Mouse (Mus musculus) natural killer cell, adult 2 months (primary cell): ENCODE results near the gene Amph.
"Not testable (repeated sequence)": the region's sequence is repeated elsewhere in the genome, so short reads cannot be mapped to it uniquely, and the experiment has no call there.

Source experiments
- DNase-seq, 2 experiments: peaks; one replicate each; pipeline ENCODE4 v3.0.0; 2022; ENCODE audit warnings: low spot score in 2 of 2

The Amph gene

GRCm38 (mm10) chr13:19025091-19025688, 77.2 kb downstream of the Amph start:
- no peak for DNase-seq

DNA sequence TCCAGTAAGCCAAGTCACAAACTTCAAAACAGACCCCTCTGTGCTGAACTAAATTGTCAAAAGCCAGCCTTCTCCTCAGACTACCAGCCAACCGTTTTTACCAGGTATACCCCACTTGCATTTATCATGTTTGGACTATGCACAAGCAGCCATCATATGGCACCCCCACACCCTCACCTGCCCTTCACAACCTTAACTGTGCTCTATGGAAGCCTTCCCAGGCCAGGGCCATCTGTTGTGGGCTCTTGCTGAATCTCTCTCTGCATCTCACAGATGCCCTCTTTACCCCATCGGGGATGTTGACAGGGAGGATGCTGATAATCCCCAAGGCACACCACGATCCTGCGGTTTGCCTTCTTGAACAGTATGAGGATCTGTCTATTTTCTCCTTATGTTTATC, 77.9 kb downstream of the Amph start:
- DNase-seq = no peak

DNA sequence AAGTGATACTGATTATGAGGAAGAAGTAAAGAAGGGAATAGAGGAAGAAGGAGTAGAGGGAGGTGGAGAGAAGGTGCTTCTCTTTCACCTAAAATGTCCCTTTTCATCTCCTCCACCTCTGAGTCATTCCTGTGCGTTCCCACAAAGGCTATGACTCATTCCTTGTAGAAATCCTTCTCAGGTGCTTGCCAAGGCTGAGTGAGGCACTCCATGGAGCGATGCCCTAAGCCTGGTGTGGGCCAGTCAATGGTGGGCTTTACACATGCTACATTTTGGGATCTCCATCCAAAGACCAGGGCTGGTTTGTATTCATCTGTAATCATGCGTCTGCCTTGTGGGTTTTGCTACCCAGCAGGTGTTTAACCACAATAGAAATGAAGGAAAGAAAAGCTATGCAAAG, 78.9 kb downstream of the Amph start:
- DNase-seq = no peak

- DNase-seq = no peak
Observed at GRCm38 (mm10) chr13:19027766-19028350, 79.9 kb downstream of the Amph start.

DNA sequence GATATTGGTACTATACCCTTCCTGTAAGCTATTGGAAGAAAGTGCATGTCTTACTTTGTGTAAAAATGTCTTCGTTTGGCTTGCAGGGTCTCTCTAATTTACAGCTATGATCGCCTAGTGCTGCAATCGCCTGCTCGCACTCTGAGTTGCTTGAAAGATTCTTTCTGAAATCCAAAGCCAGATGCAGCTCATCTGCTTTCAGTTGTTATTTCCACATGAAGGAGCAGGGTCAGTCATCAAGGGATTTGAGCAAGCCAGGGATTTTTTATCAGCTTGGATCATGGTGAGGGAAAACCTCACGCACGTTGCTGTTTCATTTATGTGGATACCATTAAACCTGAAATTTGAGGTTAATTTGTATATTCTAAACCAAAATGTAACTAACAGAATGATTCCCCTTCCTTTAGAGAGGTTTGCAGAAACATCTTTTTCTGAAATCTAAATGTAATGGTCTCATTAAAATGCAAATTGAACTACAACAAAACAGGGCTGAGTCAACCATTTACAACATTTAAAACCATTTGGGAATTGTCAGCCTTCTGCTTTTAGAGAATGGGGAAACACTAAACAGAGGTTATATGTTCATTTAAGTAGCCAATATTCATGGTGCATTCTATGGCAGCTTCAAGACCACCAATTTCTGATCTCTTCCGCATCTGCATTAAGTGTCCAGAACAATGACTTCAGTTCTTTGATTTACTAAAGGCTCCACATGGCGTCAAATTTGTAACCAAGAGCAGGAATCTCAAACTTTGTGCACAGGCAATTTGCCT, 84.1 kb downstream of the Amph start:
- DNase-seq = no peak

DNA sequence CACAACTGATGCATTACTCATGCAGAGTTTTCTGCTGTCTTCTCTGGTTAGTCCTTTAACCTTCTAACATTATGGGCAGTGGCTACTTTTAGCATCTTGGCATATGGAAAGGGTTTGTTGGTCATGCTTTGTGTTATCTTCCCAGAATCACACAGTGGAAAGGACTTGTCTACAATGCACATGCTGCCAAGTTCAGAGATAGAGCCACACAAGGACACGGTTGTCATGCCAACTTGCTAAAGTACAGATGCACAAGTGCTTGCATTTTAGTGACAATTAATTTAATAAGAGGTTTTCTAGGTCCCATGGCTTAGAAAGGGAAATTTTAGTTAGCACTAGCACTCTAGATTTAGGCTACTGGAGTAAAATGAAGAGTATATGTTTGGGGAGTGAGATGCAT, 104.1 kb downstream of the Amph start:
- no peak for DNase-seq

- no peak for DNase-seq
Observed at GRCm38 (mm10) chr13:19054504-19054903, 106.5 kb downstream of the Amph start.

- no peak for DNase-seq
Observed at GRCm38 (mm10) chr13:19072261-19072660, 124.3 kb downstream of the Amph start.

DNA sequence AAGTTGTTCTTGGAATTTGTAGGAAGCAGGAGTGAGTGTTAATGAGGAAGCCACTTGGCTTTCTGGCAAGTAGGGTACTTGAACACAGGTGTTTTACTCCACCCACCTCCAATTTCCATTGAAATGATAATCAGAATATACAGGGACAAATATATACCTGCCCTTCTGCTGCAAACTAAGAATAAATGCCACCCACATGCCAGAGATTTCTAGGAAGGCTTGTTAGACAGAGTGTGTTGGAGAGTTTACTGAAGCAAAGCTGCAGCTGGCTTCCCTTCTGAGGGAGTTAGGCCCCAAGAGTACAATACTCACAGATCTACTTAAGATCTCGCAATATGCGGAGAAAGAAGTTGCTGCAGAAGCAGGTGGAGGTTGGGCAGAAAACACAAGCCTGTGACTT, 129.4 kb downstream of the Amph start:
- no peak for DNase-seq

- DNase-seq = no peak
Observed at GRCm38 (mm10) chr13:19081932-19082331, 133.9 kb downstream of the Amph start.

DNA sequence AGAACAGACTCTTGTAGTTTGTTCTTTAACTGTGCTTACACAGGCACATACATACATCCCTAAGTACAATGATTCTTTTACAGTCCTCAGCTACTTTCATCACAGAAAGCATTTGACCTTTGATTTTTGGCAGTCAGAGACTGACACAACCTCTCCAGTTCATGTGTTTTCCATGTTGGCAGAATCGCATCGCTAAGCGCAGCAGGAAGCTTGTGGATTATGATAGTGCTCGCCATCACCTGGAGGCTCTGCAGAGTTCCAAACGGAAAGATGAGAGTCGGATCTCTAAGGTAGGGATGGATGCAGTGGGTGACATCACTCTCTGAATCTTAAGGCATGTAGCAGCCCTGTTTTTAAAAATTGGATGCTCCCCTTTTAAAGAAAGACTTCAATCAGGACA, 146.6 kb downstream of the Amph start:
- DNase-seq = no peak

DNA sequence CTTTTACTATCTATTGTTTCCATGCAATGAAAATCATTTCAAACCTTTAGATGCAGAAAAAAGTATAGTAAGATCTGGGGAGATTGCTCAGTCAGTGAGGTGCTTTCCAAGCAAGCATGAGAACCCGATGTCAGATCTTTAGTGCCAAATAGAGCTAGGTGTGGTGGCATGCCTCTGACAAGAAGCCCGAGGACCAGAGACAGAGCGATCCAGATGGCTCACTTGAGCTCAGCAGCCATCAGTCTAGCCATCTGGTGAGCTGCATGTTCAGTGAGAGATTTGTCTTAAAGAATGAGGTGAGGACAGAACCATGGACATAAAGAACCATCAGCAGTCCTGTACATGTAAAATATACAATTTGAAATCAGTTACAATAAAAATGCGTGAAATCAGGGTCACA, 149.1 kb downstream of the Amph start:
- DNase-seq = no peak

DNA sequence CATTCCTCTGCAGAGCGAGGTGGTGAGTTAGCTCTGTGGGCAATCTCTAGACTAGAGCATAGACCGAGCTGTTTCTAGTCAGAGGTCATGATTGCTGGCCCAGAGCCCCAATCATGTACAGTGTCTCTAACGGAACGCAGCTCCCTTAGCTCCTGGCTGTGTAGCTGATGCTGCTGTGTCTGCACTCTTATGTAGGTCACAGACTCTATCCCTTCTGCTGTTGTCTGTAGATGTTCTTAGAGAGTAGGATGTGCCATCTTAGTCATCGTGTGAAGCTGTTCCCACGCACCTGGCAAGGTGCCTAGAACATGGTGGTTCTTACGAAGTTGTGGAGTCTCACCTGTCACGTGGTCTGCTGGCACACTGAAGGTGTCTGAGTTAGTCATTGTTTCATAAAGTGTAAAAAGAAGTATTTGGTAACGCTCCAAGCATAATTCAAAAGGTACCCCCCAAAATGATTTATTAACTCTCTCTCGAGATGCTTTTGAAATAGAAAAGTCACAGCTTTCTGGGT, 153.9 kb downstream of the Amph start:
- no peak for DNase-seq

- no peak for DNase-seq
Observed at GRCm38 (mm10) chr13:19106418-19106817, 158.4 kb downstream of the Amph start.

- no peak for DNase-seq
Observed at GRCm38 (mm10) chr13:19109331-19109730, 161.3 kb downstream of the Amph start.

DNA sequence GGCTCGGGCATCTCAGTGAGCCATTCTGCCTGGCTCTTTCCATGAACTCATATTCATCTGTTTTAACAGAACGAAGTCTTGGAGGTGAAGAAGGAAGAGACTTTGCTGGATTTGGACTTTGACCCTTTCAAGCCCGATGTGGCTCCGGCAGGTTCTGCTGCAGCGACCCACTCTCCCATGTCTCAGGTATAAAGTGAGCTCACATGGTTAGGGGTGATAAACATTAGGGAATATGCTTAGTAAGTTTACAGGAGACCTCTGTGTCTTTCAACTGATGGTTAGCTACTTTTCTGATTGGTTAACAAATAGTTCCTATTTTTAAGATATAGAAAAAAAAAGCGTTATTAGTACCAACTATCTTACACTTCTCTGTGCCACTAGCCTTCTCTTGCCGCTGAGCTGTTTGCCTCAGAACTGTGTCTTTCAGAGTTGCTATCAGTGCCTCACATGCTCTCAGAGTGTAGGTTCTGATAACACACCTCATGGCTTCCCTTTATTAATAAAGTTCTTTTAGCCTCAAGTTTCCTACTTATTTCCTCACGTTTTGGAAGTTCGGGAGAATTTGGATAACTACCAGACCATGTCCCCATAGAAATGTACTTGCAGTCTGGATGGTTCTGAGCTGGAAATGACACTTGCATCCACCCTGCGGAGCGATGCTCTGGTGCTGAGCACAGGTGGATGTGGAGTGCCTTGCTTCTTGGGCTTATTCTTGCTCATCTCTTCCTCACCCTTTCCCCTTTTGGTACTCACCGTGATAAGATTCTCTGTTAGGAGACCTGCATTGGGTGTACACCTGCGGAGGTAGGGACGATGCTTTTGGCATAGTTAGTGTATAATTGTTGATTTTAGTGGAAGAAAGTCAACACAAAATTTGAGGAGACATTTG, 165.3 kb downstream of the Amph start:
- DNase-seq = no peak

- not testable (repeated sequence) for DNase-seq
Observed at GRCm38 (mm10) chr13:19114761-19115160, 166.8 kb downstream of the Amph start.

- no peak for DNase-seq
Observed at GRCm38 (mm10) chr13:19126912-19127552, 179.0 kb downstream of the Amph start.

- no peak for DNase-seq
Observed at GRCm38 (mm10) chr13:19133833-19134232, 185.8 kb downstream of the Amph start.

- DNase-seq = no peak
Observed at GRCm38 (mm10) chr13:19137212-19137611, 189.2 kb downstream of the Amph start.

GRCm38 (mm10) chr13:19137932-19138331, 189.9 kb downstream of the Amph start:
- DNase-seq = no peak
